Mouse (Mus musculus) megakaryocyte, embryonic 14.5 days (primary cell): ENCODE measurements around the gene Swsap1. TPM values are rescaled to one million over a fixed set of nuclear protein-coding genes. Genes with fewer than 3 reads are reported as not detected.

Experiments used
- H3K27me3 ChIP-seq: replicated peaks from 2 replicates; pipeline ENCODE3; 2012; ENCODE audit warnings: inconsistent platforms
- H3K36me3 ChIP-seq: replicated peaks from 2 replicates; pipeline ENCODE3; 2012; ENCODE audit warnings: low read length, inconsistent platforms, mixed read lengths
- H3K4me1 ChIP-seq: 2 replicates; pipeline ENCODE4 v1.6.1; 2012; ENCODE audit warnings: inconsistent platforms
- H3K4me3 ChIP-seq: replicated peaks from 2 replicates; pipeline ENCODE3; 2012; ENCODE audit warnings: moderate library complexity, mild to moderate bottlenecking, inconsistent platforms
- H3K9me3 ChIP-seq: 2 replicates; pipeline ENCODE4 v1.6.1; 2012; ENCODE audit warnings: inconsistent platforms
- FLI1 ChIP-seq: IDR thresholded peaks from 2 replicates; pipeline ENCODE4 v1.6.1; 2012; ENCODE audit warnings: low read length, inconsistent platforms, mixed read lengths
- GATA1 ChIP-seq: IDR thresholded peaks from 3 replicates; pipeline ENCODE4 v1.6.1; 2012; ENCODE audit warnings: mixed read lengths, low read length, inconsistent platforms, borderline replicate concordance
- polyA plus RNA-seq: library from polyadenylated mRNA; stranded (reverse); fragments of >175 nt; gene quantifications from 2 replicates; pipeline ENCODE4 v1.2.3, GENCODE M21; 2012; ENCODE audit warnings: low replicate concordance; ENCODE audit not compliant: insufficient read depth

The Swsap1 gene
- polyA plus RNA-seq, 1 experiment, result 3.9 TPM

GRCm38 (mm10) chr9:21950322-21950721 lies 5.2 kb upstream of the Swsap1 start:
- H3K36me3 ChIP-seq, result no peaks in the 10 kb centered on the region
- peaks cover 10% of the 10 kb centered on the region for H3K9me3 ChIP-seq
- H3K4me1 ChIP-seq, result peaks cover 21% of the 10 kb centered on the region
- TF ChIP-seq FLI1 (no peak), GATA1 (no peak)
- H3K27me3 ChIP-seq, result peaks cover 32% of the 10 kb centered on the region
- no peak overlapping the region for H3K4me3 ChIP-seq

GRCm38 (mm10) chr9:21951977-21952376 lies 3.6 kb upstream of the Swsap1 start:
- peaks cover 23% of the 10 kb centered on the region for H3K27me3 ChIP-seq
- TF ChIP-seq FLI1 (no peak), GATA1 (no peak)
- H3K4me1 ChIP-seq, result peaks cover 30% of the 10 kb centered on the region
- H3K36me3 ChIP-seq, result no peaks in the 10 kb centered on the region
- no peak overlapping the region for H3K4me3 ChIP-seq
- H3K9me3 ChIP-seq, result peaks cover 10% of the 10 kb centered on the region

- peak overlapping the region; percentile 64 for H3K4me3 ChIP-seq
- no peak for TF ChIP-seq FLI1
- TF ChIP-seq GATA1, result no peak
- peaks cover 9% of the 10 kb centered on the region for H3K36me3 ChIP-seq
- H3K27me3 ChIP-seq, result peaks cover 8% of the 10 kb centered on the region
- peaks cover 38% of the 10 kb centered on the region for H3K4me1 ChIP-seq
- H3K9me3 ChIP-seq, result peaks cover 10% of the 10 kb centered on the region
Measured at GRCm38 (mm10) chr9:21953600-21953999, 2.0 kb upstream of the Swsap1 start.

- Histone ChIP-seq H3K36me3 (peaks cover 19% of the 10 kb centered on the region), H3K4me1 (peaks cover 48% of the 10 kb centered on the region), H3K27me3 (no peaks in the 10 kb centered on the region), H3K4me3 (no peak overlapping the region), H3K9me3 (peaks cover 10% of the 10 kb centered on the region)
- TF ChIP-seq GATA1 (no peak), FLI1 (no peak)
Measured at GRCm38 (mm10) chr9:21954635-21955034, 920 bp upstream of the Swsap1 start.

GRCm38 (mm10) chr9:21955225-21955569 lies 358 bp upstream of the Swsap1 start:
- Histone ChIP-seq H3K9me3 (peaks cover 10% of the 10 kb centered on the region), H3K4me1 (peaks cover 51% of the 10 kb centered on the region), H3K27me3 (no peaks in the 10 kb centered on the region), H3K36me3 (peaks cover 25% of the 10 kb centered on the region), H3K4me3 (peak overlapping the region; percentile 95)
- TF ChIP-seq FLI1 (no peak), GATA1 (no peak)

- peak overlapping the region; percentile 62 for H3K4me3 ChIP-seq
- no peaks in the 10 kb centered on the region for H3K27me3 ChIP-seq
- TF ChIP-seq GATA1, result no peak
- TF ChIP-seq FLI1, result no peak
- H3K9me3 ChIP-seq, result no peaks in the 10 kb centered on the region
- peaks cover 78% of the 10 kb centered on the region for H3K4me1 ChIP-seq
- H3K36me3 ChIP-seq, result peaks cover 41% of the 10 kb centered on the region
Measured at GRCm38 (mm10) chr9:21958372-21958771, 2.8 kb downstream of the Swsap1 start.

- H3K36me3 ChIP-seq, result peaks cover 41% of the 10 kb centered on the region
- no peaks in the 10 kb centered on the region for H3K27me3 ChIP-seq
- H3K4me1 ChIP-seq, result peaks cover 82% of the 10 kb centered on the region
- H3K9me3 ChIP-seq, result no peaks in the 10 kb centered on the region
- peak overlapping the region; percentile 62 for H3K4me3 ChIP-seq
- TF ChIP-seq FLI1 (no peak), GATA1 (no peak)
Measured at GRCm38 (mm10) chr9:21959244-21959643, 3.7 kb downstream of the Swsap1 start.

GRCm38 (mm10) chr9:21960135-21960534 lies 4.6 kb downstream of the Swsap1 start:
- Histone ChIP-seq H3K36me3 (peaks cover 41% of the 10 kb centered on the region), H3K4me3 (peak overlapping the region; percentile 64), H3K27me3 (no peaks in the 10 kb centered on the region), H3K9me3 (no peaks in the 10 kb centered on the region), H3K4me1 (peaks cover 81% of the 10 kb centered on the region)
- TF ChIP-seq FLI1 (no peak), GATA1 (no peak)

GRCm38 (mm10) chr9:21960558-21961208 lies 5.1 kb downstream of the Swsap1 start:
- H3K4me3 ChIP-seq, result peak overlapping the region; percentile 96
- peaks cover 41% of the 10 kb centered on the region for H3K36me3 ChIP-seq
- H3K4me1 ChIP-seq, result peaks cover 86% of the 10 kb centered on the region
- no peak for TF ChIP-seq GATA1
- no peak for TF ChIP-seq FLI1
- H3K9me3 ChIP-seq, result no peaks in the 10 kb centered on the region
- no peaks in the 10 kb centered on the region for H3K27me3 ChIP-seq

- Histone ChIP-seq H3K4me3 (peak overlapping the region; percentile 96), H3K36me3 (peaks cover 41% of the 10 kb centered on the region)
Measured at GRCm38 (mm10) chr9:21961366-21961980, 5.9 kb downstream of the Swsap1 start.

More at GRCm38 (mm10) chr9:21961366-21961980, 5.9 kb downstream of the Swsap1 start:
- no peaks in the 10 kb centered on the region for H3K9me3 ChIP-seq
- peaks cover 91% of the 10 kb centered on the region for H3K4me1 ChIP-seq
- no peaks in the 10 kb centered on the region for H3K27me3 ChIP-seq
- TF ChIP-seq GATA1 (no peak), FLI1 (no peak)
